Mouse (Mus musculus): ENCODE results near the gene Icam4. TPM values are rescaled to one million over a fixed set of nuclear protein-coding genes. Genes with fewer than 3 reads are reported as not detected.

The Icam4 gene
- polyA plus RNA-seq, 1 experiment from 2014 or later: 2.1 TPM

DNA sequence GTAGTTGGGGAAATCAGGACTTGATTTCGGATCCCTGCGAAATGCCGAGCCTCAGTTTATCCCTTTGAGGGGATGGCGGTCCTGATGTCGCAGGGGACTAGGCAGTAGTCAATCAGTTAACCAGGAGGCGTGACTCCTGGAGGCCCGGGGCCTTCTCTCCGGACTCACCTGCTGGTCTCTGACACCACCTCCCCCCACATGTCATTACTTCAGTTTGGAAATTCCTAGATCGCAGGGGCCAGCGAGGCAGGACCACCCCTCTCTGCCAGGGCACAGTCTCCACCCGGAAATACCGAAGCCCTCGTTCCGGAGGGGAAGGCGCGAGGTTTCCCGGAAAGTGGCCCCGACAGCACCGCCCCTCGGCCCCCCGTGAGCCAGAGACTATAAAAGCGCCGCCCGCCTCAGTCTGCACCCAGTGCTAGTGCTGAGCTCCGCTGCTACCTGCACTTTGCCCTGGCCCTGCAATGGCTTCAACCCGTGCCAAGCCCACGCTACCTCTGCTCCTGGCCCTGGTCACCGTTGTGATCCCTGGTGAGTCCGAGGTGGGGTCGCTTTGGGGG, 13.5 kb upstream of the Icam4 start, which contains the start of gene Icam1:
Icam1 (plus strand) TSS at position 415 of the 560 bp plus-strand sequence.
- Histone ChIP-seq H3K27me3 (peaks cover 73% of the 10 kb centered on the region), H3K9me3 (replicated peaks) (no peaks in the 10 kb centered on the region; the same call in 1 of the 2 replicates), H3K4me3 (peak within 1 kb of the TSS; percentile 21), H3K27ac (no peak within 1 kb of the TSS), H3K36me3 (no peaks in the 10 kb centered on the region), H3K9ac (peak within 1 kb of the TSS; percentile 38; the same call in 1 of the 2 replicates), H3K4me1 (peaks cover 4% of the 10 kb centered on the region; the same call in 1 of the 2 replicates), H3K4me2 (replicated peaks) (peak within 1 kb of the TSS; percentile 44)
- ATAC-seq (ENCODE audit: low FRiP score): no peak
- WGBS: under 1% methylated on average over 30 of the region's 30 CpGs

DNA sequence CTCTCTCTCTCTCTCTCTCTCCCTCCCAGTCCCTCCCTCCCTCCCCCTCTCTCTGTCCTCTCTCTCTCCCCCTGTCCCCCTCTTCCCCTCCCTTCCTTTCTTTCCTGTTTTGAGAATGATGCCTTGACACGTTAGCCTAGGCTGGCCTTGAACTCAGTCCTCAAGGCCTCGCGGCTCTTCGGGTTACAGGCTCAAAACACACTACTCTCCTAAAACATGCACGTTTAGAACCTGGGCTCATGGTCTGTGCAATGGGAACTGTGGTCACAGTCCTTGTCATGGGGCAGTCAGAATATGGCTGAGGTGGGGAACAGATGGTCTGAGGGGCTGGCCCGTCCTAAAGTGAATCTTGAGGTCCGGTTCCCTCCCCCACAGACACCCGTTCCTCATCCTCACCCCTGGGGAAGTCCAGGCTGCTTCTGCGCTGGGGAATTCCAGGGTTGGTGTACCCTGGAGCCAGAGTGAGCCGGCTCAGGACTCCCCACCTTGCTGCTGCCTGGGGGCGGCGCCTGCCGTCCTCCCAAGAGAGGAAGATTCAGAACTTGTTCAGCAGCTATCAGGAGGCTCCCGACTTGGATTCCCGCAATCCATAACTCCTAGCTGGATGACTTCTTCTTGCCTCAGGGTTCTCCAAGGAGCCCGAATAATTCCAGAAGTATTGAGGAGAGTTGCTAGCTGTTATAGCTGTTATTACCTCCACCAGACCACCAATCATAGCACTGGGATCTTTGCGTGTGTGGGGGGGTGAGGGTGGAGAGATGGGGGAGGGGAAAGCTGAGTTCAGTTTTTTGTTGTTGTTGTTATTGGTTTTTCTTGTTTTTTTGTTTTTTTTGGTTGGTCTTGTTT, 12.6 kb upstream of the Icam4 start:
- 4% methylated on average over 17 of the region's 17 CpGs for WGBS
- H3K4me3 ChIP-seq: 0 out of 2 replicates have a peak overlapping the region, but pooled peaks have one; percentile 21
- peaks cover 4% of the 10 kb centered on the region; the same call in 1 of the 2 replicates for H3K4me1 ChIP-seq
- peaks cover 74% of the 10 kb centered on the region for H3K27me3 ChIP-seq
- H3K9me3 ChIP-seq (replicated peaks): no peaks in the 10 kb centered on the region; the same call in 1 of the 2 replicates
- H3K36me3 ChIP-seq: no peaks in the 10 kb centered on the region
- H3K9ac ChIP-seq: no peak overlapping the region
- H3K4me2 ChIP-seq (replicated peaks): peak overlapping the region; percentile 44; the same call in 1 of the 2 replicates
- no peak overlapping the region for H3K27ac ChIP-seq
- no peak for ATAC-seq (ENCODE audit: low FRiP score)

DNA sequence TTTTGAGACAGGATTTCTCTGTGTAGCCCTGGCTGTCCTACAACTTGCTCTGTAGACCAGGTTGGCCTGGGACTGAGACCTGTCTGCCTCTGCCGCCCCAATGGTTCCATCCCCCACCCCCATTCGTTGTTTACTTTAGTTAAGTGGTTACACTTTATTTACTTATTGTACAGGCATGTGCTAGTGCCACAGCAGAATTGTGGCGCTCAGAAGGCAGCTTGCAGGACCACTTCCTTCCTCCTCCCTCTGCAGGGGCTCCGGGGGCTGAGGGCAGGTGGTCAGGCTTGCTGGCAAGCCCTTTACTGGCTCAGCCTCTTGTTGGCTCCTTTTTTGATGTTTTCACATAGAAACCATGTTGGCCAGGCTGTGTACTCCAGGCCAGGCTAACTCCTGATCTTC, 12.0 kb upstream of the Icam4 start:
- Histone ChIP-seq H3K9ac (no peak overlapping the region), H3K27ac (no peak overlapping the region), H3K4me1 (peaks cover 4% of the 10 kb centered on the region; the same call in 1 of the 2 replicates), H3K27me3 (peaks cover 73% of the 10 kb centered on the region), H3K9me3 (replicated peaks) (no peaks in the 10 kb centered on the region; the same call in 1 of the 2 replicates), H3K36me3 (no peaks in the 10 kb centered on the region), H3K4me3 (no peak overlapping the region), H3K4me2 (replicated peaks) (0 out of 2 replicates have a peak overlapping the region, but pooled peaks have one; percentile 3)
- 48% methylated on average over 4 of the region's 4 CpGs for WGBS
- ATAC-seq (ENCODE audit: low FRiP score): no peak

DNA sequence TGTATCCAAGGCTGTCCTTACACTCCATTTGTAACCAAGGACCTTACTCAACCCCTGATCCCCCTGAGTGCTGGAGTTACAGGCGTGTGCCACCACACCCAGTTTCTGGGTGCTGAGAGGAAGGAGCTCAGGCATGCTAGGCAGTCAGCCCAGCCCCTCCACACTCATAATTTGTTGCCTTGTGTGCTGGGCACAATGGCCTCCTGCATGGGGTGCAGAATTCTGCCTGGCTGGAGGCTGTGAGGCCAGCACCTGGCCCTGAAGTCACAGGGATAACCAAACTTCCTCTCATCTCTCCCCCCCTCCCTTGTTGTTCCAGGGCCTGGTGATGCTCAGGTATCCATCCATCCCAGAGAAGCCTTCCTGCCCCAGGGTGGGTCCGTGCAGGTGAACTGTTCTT, 10.6 kb upstream of the Icam4 start:
- H3K27ac ChIP-seq: no peak overlapping the region
- H3K9ac ChIP-seq: no peak overlapping the region
- peaks cover 4% of the 10 kb centered on the region; the same call in 1 of the 2 replicates for H3K4me1 ChIP-seq
- no peak overlapping the region for H3K4me2 ChIP-seq (replicated peaks)
- peaks cover 63% of the 10 kb centered on the region for H3K27me3 ChIP-seq
- no peak overlapping the region for H3K4me3 ChIP-seq
- no peak for ATAC-seq (ENCODE audit: low FRiP score)
- WGBS: 77% methylated on average over 2 of the region's 2 CpGs
- H3K9me3 ChIP-seq (replicated peaks): no peaks in the 10 kb centered on the region; the same call in 1 of the 2 replicates
- H3K36me3 ChIP-seq: no peaks in the 10 kb centered on the region

DNA sequence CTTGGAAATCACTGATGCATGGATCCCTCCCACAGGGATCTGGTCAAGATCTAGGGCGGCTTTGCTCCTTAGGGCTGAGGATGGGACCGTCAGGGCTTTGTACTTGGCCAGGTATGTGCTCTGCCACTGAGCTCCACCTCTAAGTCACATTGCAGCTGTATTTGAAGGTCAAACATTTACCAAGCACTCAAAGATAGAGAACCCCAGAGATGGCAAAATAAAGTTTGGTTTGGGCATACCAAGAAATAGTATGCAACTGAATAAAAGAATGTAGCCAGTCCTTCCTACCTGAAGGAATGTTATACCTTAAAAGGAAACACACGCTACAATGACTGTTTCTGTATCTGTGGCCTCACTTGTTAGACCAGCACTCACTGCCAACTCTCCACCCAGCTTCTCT, 7.8 kb upstream of the Icam4 start:
- Histone ChIP-seq H3K4me3 (no peak overlapping the region), H3K4me1 (no peaks in the 10 kb centered on the region), H3K27ac (no peak overlapping the region), H3K36me3 (no peaks in the 10 kb centered on the region), H3K9me3 (replicated peaks) (no peaks in the 10 kb centered on the region), H3K9ac (no peak overlapping the region), H3K4me2 (replicated peaks) (no peak overlapping the region), H3K27me3 (peaks cover 46% of the 10 kb centered on the region)
- WGBS: 78% methylated on average over 3 of the region's 3 CpGs
- no peak for ATAC-seq (ENCODE audit: low FRiP score)

DNA sequence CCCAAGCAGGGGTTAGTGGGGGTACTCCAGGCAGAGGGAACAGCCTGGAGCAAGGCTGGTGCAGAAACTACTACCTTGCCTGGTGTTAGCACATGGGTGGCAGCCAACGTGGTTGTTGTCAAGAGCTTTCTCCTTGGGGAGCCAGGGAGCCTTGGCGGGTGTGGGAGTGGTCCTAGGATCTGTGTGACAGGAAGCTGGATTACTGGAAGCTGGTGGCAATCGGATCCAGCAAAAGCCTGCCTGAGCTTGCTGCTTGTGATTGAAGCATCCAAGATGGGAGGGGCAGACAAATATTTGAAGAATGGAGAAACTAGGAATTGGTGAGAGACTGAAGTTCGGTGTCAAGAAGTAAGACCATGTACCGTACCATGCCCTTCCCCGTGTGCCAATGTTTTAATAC, 6.9 kb upstream of the Icam4 start:
- WGBS: 65% methylated on average over 6 of the region's 6 CpGs
- Histone ChIP-seq H3K4me1 (no peaks in the 10 kb centered on the region), H3K27ac (no peak overlapping the region), H3K4me2 (replicated peaks) (no peak overlapping the region), H3K27me3 (peaks cover 46% of the 10 kb centered on the region), H3K36me3 (no peaks in the 10 kb centered on the region), H3K9me3 (replicated peaks) (no peaks in the 10 kb centered on the region), H3K4me3 (no peak overlapping the region), H3K9ac (no peak overlapping the region)
- no peak for ATAC-seq (ENCODE audit: low FRiP score)

DNA sequence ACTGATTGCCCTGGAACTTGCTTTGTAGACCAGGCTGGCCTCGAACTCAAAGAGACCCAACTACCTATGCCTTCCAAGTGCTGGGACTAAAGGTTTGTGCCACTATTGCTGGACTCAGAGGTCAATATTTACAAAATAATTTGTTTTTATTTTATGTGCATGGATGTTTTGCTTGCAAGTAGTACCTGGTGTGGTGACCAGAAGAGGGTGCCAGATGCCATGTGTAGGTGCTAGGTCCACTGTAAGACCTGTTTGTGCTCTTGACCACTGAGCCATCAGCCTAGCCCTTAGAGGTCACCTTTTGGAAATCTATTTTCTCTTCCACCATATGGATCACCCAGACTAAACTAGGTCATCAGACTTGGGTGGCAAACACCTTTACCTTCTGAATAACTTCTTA, 6.4 kb upstream of the Icam4 start:
- H3K4me3 ChIP-seq: no peak overlapping the region
- H3K4me2 ChIP-seq (replicated peaks): no peak overlapping the region
- H3K27me3 ChIP-seq: peaks cover 46% of the 10 kb centered on the region
- no peaks in the 10 kb centered on the region for H3K36me3 ChIP-seq
- no peak for ATAC-seq (ENCODE audit: low FRiP score)
- H3K9ac ChIP-seq: no peak overlapping the region
- H3K27ac ChIP-seq: no peak overlapping the region
- WGBS: 90% methylated on average over 1 of the region's 1 CpGs
- H3K9me3 ChIP-seq (replicated peaks): no peaks in the 10 kb centered on the region
- H3K4me1 ChIP-seq: peaks cover under 1% of the 10 kb centered on the region; the same call in 1 of the 2 replicates

DNA sequence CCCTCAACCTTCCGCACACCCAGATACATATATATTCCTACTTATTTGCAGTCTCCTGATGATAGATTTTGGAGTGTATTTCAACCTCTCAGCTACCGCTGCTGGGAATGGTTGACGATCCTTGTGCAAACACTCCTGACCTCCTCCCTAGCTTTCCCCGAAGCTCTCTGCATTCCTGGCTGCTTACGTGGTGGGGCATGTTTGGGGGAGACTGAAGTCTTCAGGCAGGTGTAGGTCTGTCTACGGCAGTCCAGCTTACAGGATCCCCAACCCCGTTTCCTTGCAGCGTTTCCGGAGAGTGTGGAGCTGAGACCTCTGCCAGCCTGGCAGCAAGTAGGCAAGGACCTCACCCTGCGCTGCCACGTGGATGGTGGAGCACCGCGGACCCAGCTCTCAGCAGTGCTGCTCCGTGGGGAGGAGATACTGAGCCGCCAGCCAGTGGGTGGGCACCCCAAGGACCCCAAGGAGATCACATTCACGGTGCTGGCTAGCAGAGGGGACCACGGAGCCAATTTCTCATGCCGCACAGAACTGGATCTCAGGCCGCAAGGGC, 3.8 kb upstream of the Icam4 start:
- no peak overlapping the region for H3K4me2 ChIP-seq (replicated peaks)
- H3K27me3 ChIP-seq: peaks cover 60% of the 10 kb centered on the region
- H3K27ac ChIP-seq: no peak overlapping the region
- no peaks in the 10 kb centered on the region for H3K36me3 ChIP-seq
- no peak for ATAC-seq (ENCODE audit: low FRiP score)
- H3K9me3 ChIP-seq (replicated peaks): no peaks in the 10 kb centered on the region
- WGBS: 76% methylated on average over 19 of the region's 19 CpGs
- no peak overlapping the region for H3K4me3 ChIP-seq
- peaks cover 9% of the 10 kb centered on the region; the same call in 1 of the 2 replicates for H3K4me1 ChIP-seq
- H3K9ac ChIP-seq: no peak overlapping the region

DNA sequence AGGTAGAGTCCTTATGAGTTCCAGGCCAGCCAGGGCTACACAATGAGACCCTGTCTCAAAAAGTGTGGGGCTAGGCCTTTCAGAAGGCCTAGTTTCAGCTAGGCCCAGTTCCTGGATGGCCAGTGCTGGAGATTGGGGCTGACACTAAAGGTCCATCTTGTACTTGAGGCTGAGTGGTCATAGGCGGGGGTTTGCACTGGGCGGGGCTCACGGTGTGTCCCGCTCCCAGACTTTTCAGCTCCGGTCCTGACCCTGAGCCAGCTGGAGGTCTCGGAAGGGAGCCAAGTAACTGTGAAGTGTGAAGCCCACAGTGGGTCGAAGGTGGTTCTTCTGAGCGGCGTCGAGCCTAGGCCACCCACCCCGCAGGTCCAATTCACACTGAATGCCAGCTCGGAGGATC, 2.3 kb upstream of the Icam4 start:
- no peak overlapping the region for H3K27ac ChIP-seq
- H3K4me1 ChIP-seq: peaks cover 22% of the 10 kb centered on the region
- peaks cover 68% of the 10 kb centered on the region for H3K27me3 ChIP-seq
- no peak for ATAC-seq (ENCODE audit: low FRiP score)
- H3K4me2 ChIP-seq (replicated peaks): no peak overlapping the region
- H3K36me3 ChIP-seq: no peaks in the 10 kb centered on the region
- no peak overlapping the region for H3K9ac ChIP-seq
- no peaks in the 10 kb centered on the region for H3K9me3 ChIP-seq (replicated peaks)
- WGBS: 81% methylated on average over 12 of the region's 12 CpGs
- H3K4me3 ChIP-seq: no peak overlapping the region

DNA sequence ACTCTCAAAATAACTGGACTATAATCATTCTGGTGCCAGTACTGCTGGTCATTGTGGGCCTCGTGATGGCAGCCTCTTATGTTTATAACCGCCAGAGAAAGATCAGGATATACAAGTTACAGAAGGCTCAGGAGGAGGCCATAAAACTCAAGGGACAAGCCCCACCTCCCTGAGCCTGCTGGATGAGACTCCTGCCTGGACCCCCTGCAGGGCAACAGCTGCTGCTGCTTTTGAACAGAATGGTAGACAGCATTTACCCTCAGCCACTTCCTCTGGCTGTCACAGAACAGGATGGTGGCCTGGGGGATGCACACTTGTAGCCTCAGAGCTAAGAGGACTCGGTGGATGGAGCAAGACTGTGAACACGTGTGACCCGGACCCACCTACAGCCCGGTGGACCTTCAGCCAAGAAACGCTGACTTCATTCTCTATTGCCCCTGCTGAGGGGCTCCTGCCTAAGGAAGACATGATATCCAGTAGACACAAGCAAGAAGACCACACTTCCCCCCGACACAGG, 1.3 kb upstream of the Icam4 start:
- no peak overlapping the region for H3K9ac ChIP-seq
- no peaks in the 10 kb centered on the region for H3K36me3 ChIP-seq
- peaks cover 74% of the 10 kb centered on the region for H3K27me3 ChIP-seq
- H3K9me3 ChIP-seq (replicated peaks): no peaks in the 10 kb centered on the region
- H3K4me1 ChIP-seq: peaks cover 29% of the 10 kb centered on the region
- 46% methylated on average over 8 of the region's 8 CpGs for WGBS
- H3K27ac ChIP-seq: no peak overlapping the region
- H3K4me3 ChIP-seq: no peak overlapping the region
- ATAC-seq (ENCODE audit: low FRiP score): no peak
- no peak overlapping the region for H3K4me2 ChIP-seq (replicated peaks)

DNA sequence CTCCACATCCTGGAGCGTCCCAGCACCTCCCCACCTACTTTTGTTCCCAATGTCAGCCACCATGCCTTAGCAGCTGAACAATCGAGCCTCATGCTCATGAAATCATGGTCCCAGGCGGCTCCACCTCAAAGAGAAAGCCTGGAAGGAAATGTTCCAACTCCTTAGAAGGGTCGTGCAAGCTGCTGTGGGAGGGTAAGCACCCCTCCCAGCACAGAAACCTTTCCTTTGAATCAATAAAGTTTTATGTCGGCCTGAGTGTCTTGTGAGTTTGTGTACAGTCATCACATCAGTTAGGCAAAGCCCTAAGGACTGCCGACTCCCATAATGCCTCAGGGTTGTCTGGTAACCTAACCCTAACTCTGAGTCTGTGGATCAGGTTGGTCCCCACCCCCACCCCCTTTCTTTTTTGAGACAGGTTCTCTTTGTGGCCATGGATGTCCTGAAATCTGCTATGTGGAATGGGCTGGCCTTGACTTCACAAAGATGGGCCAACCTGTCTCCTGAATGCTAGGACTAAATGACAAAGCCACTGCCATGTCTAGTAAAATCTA, 538 bp upstream of the Icam4 start:
- Histone ChIP-seq H3K9me3 (replicated peaks) (no peaks in the 10 kb centered on the region), H3K27ac (no peak overlapping the region), H3K4me2 (replicated peaks) (no peak overlapping the region), H3K4me1 (peaks cover 37% of the 10 kb centered on the region), H3K4me3 (no peak overlapping the region), H3K9ac (no peak overlapping the region), H3K27me3 (peaks cover 82% of the 10 kb centered on the region), H3K36me3 (no peaks in the 10 kb centered on the region)
- no peak for ATAC-seq (ENCODE audit: low FRiP score)
- WGBS: 72% methylated on average over 6 of the region's 6 CpGs
